Mouse (Mus musculus): ENCODE data around the gene Hsd11b1. TPM values are rescaled to one million over a fixed set of nuclear protein-coding genes. Genes with fewer than 3 reads are reported as not detected.
"Not testable (repeated sequence)": the region's sequence is repeated elsewhere in the genome, so short reads cannot be mapped to it uniquely, and the experiment has no call there.

Hsd11b1 gene
- polyA plus RNA-seq, 1 experiment from 2014 or later = 11.4 TPM

DNA sequence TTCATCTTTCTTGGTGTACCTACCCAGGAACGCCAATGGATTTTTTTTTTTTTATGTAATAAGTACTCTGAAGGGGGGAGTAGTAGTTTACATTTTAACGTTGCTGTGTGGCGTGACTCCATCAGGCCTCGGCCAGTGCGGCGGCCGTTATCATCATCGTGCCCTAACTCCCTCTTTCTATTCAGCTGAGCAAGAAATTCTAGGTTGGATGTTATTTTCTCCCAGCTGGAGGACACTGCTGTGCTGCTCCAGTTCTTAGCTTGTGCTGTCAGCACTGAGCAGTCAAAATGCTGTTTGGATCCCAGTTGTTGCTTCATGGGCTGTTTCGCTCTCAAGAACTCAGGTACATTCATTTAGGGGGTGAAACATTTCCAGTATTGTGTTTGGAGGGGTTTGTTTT, 4.3 kb downstream of the Hsd11b1 start:
- Histone ChIP-seq H3K9ac (ENCODE audit: low read depth, low read length) (no peak overlapping the region), H3K27me3 (ENCODE audit: insufficient read depth, low read length) (no peaks in the 10 kb centered on the region), H3K9me3 (replicated peaks; ENCODE audit: low read length) (no peaks in the 10 kb centered on the region), H3K27ac (no peak overlapping the region), H3K36me3 (ENCODE audit: insufficient read depth, low read length) (no peaks in the 10 kb centered on the region), H3K4me1 (replicated peaks; ENCODE audit: insufficient read depth, low read length) (no peaks in the 10 kb centered on the region), H3K4me2 (ENCODE audit: low read length) (no peak overlapping the region), H3K4me3 (replicated peaks; ENCODE audit: low read depth, low read length) (no peak overlapping the region)
- 89% methylated on average over 9 of the region's 9 CpGs for WGBS
- TF ChIP-seq CTCF (IDR thresholded peaks at IDR 0.05; ENCODE audit: low read depth) = no peak
- DNase-seq (ENCODE audit: low spot score) = no peak
- no peak for ATAC-seq (replicated peaks; ENCODE audit: low FRiP score, low read depth)

DNA sequence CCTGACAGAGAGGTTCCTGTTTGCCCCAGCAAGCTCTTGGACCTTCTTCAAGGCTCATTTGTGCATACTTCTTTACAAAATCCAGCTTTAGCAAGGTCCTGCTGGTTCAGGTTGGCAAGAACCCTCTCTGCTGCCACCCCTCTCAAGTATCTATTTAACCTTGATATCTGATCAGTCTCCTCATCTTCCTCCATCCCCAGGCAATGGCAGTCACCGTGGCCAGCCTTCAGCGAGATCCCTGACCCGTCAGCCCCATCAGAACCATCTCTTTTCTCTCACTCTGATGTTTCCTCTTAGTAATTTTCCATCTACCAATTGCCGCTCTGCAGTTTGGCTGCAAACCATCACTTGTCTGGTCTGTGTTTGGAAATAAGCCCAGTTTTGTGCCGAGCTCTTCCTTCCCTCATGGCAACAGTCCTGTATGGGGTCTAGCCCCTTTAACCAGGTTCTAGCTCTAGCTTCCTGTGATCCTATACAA, 7.2 kb downstream of the Hsd11b1 start:
- Histone ChIP-seq H3K9ac (ENCODE audit: low read depth, low read length) (no peak overlapping the region), H3K27me3 (ENCODE audit: insufficient read depth, low read length) (no peaks in the 10 kb centered on the region), H3K4me3 (replicated peaks; ENCODE audit: low read depth, low read length) (no peak overlapping the region), H3K4me1 (replicated peaks; ENCODE audit: insufficient read depth, low read length) (peaks cover 6% of the 10 kb centered on the region; the same call in 1 of the 2 replicates), H3K9me3 (replicated peaks; ENCODE audit: low read length) (no peaks in the 10 kb centered on the region), H3K4me2 (ENCODE audit: low read length) (no peak overlapping the region), H3K27ac (no peak overlapping the region), H3K36me3 (ENCODE audit: insufficient read depth, low read length) (no peaks in the 10 kb centered on the region)
- whole genome bisulfite sequencing = 35% methylated on average over 5 of the region's 5 CpGs
- TF ChIP-seq CTCF (IDR thresholded peaks at IDR 0.05; ENCODE audit: low read depth) = no peak
- no peak for DNase-seq (ENCODE audit: low spot score)
- no peak for ATAC-seq (replicated peaks; ENCODE audit: low FRiP score, low read depth)

DNA sequence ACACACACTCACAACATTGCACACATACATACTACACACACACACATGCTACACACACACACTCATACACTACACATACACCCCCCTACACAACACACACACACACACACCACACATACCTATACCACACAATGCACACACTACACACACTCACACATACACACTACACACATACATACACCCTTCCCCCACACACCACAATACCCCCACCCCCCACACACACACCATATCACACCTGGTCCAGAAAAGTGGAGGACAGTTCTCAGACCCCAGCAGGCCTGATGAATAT, 7.6 kb downstream of the Hsd11b1 start:
- DNase-seq (ENCODE audit: low spot score) (no peak), ATAC-seq (replicated peaks; ENCODE audit: low FRiP score, low read depth) (peak; percentile 48)
- Histone ChIP-seq H3K4me3 (replicated peaks; ENCODE audit: low read depth, low read length) (no peak overlapping the region), H3K27ac (no peak overlapping the region), H3K4me1 (replicated peaks; ENCODE audit: insufficient read depth, low read length) (peaks cover 10% of the 10 kb centered on the region; the same call in 1 of the 2 replicates), H3K9me3 (replicated peaks; ENCODE audit: low read length) (no peaks in the 10 kb centered on the region), H3K4me2 (ENCODE audit: low read length) (no peak overlapping the region), H3K9ac (ENCODE audit: low read depth, low read length) (no peak overlapping the region), H3K36me3 (ENCODE audit: insufficient read depth, low read length) (no peaks in the 10 kb centered on the region), H3K27me3 (ENCODE audit: insufficient read depth, low read length) (no peaks in the 10 kb centered on the region)
- TF ChIP-seq CTCF (IDR thresholded peaks at IDR 0.05; ENCODE audit: low read depth) = no peak

DNA sequence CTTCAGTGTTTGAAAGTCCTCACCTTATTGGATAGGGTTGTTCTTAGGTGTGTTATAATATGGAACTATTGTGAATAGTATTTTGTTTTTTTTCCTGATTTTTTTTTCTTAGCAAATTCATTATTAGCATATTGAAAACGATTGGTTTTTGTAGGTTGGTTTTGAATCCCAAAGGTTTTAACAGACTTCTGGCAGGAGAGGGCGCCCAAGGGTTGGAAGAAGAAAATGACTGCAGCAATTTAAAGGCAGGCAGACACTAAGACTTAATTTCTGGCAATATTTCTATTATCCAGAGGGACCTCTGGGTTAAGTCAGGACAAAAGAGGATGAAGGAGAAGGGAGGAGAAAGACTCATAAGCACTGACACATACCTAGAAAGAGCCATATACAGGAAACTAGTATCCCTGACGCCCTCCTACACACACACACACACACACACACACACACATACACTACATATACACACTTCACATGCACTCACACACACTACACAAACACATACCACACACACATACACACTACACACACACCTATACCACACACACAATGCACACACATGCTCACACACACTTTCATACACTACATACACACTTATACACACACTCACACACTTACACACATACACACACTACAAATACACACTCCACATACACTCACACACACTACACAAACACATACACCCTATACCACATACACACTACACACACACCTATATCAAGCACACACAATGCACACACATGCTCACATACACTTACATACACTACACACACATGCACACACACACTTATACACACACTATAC, 8.2 kb downstream of the Hsd11b1 start:
- H3K9me3 ChIP-seq (replicated peaks; ENCODE audit: low read length) = no peaks in the 10 kb centered on the region
- peaks cover 11% of the 10 kb centered on the region; the same call in 1 of the 2 replicates for H3K4me1 ChIP-seq (replicated peaks; ENCODE audit: insufficient read depth, low read length)
- WGBS = 29% methylated on average over 3 of the region's 3 CpGs
- no peaks in the 10 kb centered on the region for H3K27me3 ChIP-seq (ENCODE audit: insufficient read depth, low read length)
- no peak overlapping the region for H3K4me3 ChIP-seq (replicated peaks; ENCODE audit: low read depth, low read length)
- TF ChIP-seq CTCF (IDR thresholded peaks at IDR 0.05; ENCODE audit: low read depth) = peak; percentile 79
- no peak overlapping the region for H3K27ac ChIP-seq
- no peak overlapping the region for H3K4me2 ChIP-seq (ENCODE audit: low read length)
- peak; percentile 86 for DNase-seq (ENCODE audit: low spot score)
- no peaks in the 10 kb centered on the region for H3K36me3 ChIP-seq (ENCODE audit: insufficient read depth, low read length)
- peak; percentile 69 for ATAC-seq (replicated peaks; ENCODE audit: low FRiP score, low read depth)
- no peak overlapping the region for H3K9ac ChIP-seq (ENCODE audit: low read depth, low read length)

DNA sequence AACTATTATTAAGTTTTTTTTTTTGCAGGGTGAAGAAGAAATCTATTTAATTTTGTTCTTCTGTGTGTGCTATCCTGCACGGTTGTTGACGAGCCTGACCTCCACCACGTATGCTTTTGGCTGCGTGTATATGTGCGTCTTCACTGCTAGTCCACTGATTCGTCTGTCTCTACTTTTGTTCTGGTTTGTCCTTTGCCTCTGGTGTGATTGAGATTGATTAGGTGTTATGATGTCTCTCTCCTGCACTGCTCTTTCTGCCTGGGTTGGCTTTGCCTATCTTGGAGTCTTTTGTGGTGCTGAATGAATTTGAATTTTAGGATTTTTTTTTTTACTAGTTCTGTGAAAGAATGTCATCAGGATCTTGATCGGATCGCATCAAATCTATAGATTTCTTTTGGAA, 8.8 kb downstream of the Hsd11b1 start:
- Histone ChIP-seq H3K4me1 (replicated peaks; ENCODE audit: insufficient read depth, low read length) (peaks cover 11% of the 10 kb centered on the region; the same call in 1 of the 2 replicates), H3K4me2 (ENCODE audit: low read length) (no peak overlapping the region), H3K9ac (ENCODE audit: low read depth, low read length) (no peak overlapping the region), H3K4me3 (replicated peaks; ENCODE audit: low read depth, low read length) (no peak overlapping the region), H3K9me3 (replicated peaks; ENCODE audit: low read length) (no peaks in the 10 kb centered on the region), H3K27ac (no peak overlapping the region), H3K27me3 (ENCODE audit: insufficient read depth, low read length) (no peaks in the 10 kb centered on the region), H3K36me3 (ENCODE audit: insufficient read depth, low read length) (no peaks in the 10 kb centered on the region)
- DNase-seq (ENCODE audit: low spot score) (no peak), ATAC-seq (replicated peaks; ENCODE audit: low FRiP score, low read depth) (no peak)
- no peak for TF ChIP-seq CTCF (IDR thresholded peaks at IDR 0.05; ENCODE audit: low read depth)
- 64% methylated on average over 8 of the region's 8 CpGs for WGBS

DNA sequence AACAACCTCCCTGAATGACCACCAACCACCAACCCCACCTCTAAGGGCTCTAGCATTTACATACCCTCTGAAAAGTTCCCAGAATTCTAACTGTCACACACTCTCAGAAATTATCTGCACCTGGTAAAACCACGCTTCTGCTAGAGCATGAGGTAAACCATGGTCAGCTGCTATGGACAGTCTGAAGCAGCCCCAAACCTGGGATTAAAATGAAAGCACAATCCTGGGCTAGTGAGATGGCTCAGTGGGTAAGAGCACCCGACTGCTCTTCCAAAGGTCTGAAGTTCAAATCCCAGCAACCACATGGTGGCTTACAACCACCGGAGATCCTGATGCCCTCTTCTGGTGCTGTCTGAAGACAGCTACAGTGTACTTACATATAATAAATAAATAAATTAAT, 10.0 kb downstream of the Hsd11b1 start:
- not testable (repeated sequence) for H3K9ac ChIP-seq (ENCODE audit: low read depth, low read length); H3K36me3 ChIP-seq (ENCODE audit: insufficient read depth, low read length)

More for the DNA sequence above, 10.0 kb downstream of the Hsd11b1 start:
- WGBS = 74% methylated on average over 3 of the region's 3 CpGs
- not testable (repeated sequence) for H3K9me3 ChIP-seq (replicated peaks; ENCODE audit: low read length); H3K27me3 ChIP-seq (ENCODE audit: insufficient read depth, low read length); DNase-seq (ENCODE audit: low spot score); ATAC-seq (replicated peaks; ENCODE audit: low FRiP score, low read depth); H3K4me3 ChIP-seq (replicated peaks; ENCODE audit: low read depth, low read length); H3K4me2 ChIP-seq (ENCODE audit: low read length); H3K27ac ChIP-seq
- peaks cover 11% of the 10 kb centered on the region; the same call in 1 of the 2 replicates for H3K4me1 ChIP-seq (replicated peaks; ENCODE audit: insufficient read depth, low read length)

All from kidney, postnatal 0 days (tissue).